Mouse (Mus musculus) urinary bladder, postnatal 25 days (tissue): ENCODE data around the gene Prkn.

Experiments
- DNase-seq: peaks from one replicate; pipeline ENCODE4 v3.0.0; 2022; ENCODE audit warnings: low spot score

The Prkn gene

DNA sequence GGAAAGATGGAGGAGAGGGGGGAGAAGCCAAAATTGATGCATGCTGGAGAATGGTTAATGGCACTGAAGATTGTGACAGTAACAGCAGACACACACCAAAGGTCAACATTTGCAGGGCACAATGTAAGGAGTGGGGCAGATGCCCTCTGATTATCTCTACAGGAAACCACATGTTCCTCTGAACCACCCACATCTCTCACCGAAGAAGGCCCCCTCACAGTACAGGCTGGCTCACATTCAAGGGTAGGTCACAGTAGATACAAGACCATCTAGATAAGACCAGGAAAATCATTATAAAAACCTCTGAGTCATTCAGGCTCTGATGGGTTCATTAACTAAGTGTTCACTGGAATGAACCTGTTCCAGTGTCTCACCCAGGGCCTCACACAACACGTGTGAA is 1005.3 kb downstream of the Prkn start:
- DNase-seq = no peak

DNA sequence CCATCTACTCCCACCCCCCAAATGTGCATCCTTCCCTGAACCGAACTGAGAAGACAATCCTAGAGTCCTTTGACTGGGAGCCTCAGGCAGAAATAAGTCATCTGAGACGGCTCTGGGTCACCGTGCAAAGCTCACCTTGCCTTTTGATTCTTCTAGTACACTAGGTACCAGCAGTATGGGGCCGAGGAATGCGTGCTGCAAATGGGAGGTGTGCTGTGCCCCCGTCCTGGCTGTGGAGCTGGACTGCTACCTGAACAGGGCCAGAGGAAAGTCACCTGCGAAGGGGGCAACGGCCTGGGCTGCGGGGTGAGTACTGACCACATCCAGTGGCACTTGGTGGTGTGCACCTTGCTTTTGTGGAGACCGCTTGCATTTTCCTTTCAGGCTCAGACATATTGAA is 1014.4 kb downstream of the Prkn start:
- DNase-seq = no peak

DNA sequence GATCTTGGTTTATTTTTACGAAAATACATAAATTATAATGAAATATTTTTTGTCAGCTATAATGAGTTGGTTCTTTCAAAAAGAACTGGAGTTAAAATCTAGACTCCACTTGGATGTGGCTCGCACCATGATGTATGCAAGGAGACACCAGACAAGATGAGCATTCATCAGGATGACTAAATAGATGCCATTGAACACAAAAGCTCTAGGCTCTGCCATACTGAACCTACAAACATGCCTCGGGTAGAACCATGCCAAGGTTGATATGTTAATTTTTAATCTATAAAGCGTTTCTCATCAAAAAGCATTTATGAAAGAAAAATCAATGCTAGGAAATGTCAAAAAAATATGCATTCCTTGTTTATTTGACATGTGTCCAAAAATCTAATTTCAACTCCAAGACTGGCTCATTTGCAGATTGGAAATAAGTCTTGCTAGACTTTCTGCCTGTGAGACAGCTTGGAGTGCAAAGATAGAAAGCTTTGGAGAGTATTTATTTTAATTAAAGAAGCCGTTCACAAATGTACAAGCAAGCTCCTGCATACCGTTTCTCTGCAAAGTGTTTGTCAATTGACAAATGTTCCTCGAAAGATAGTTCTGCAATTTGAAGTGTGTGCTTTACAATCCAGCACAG is 1018.7 kb downstream of the Prkn start:
- no peak for DNase-seq

DNA sequence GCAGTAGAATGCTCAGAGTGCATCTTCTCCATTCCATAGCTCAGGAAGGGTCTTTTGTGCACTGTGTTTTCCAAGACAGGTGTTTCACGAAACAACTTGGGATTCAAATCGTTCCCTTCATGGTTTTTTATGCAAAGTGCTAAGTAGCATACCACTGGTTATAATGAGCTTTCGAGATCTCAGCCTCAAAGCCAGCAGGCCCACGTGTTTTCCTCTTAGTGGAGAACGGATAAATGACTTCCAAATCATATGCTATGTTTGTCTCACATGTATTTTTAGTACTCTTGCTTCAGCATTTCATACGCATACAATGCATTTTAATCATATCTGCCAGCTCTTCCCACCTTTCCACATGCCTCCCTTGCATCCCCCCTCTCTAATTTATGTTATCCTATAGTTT is 1021.0 kb downstream of the Prkn start:
- DNase-seq = no peak

- DNase-seq = no peak
Measured at GRCm38 (mm10) chr17:11862360-11862759, 1022.2 kb downstream of the Prkn start.

GRCm38 (mm10) chr17:11863017-11863416 is 1022.8 kb downstream of the Prkn start:
- no peak for DNase-seq

- DNase-seq = no peak
Measured at GRCm38 (mm10) chr17:11866231-11866630, 1026.0 kb downstream of the Prkn start.

GRCm38 (mm10) chr17:11867334-11868095 is 1027.3 kb downstream of the Prkn start:
- DNase-seq = no peak

DNA sequence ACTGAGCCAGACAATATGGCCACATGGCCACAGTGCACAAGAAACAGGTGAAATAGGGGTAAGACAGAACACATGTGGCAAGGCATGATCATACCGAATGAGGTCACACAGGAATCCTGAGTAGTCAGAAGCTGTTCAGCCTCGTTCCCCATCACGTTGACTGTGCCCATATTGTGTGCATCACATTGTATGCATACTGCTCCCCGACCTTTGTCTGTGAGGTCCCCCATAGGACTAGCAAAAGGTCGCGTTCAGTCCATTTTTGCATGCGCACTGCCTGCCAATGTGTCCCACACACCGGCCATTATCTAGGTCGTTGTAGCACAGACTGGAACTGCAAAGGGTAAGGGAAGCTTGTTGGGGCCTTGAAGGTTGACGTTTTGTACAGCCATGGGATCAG is 1030.4 kb downstream of the Prkn start:
- DNase-seq = no peak

DNA sequence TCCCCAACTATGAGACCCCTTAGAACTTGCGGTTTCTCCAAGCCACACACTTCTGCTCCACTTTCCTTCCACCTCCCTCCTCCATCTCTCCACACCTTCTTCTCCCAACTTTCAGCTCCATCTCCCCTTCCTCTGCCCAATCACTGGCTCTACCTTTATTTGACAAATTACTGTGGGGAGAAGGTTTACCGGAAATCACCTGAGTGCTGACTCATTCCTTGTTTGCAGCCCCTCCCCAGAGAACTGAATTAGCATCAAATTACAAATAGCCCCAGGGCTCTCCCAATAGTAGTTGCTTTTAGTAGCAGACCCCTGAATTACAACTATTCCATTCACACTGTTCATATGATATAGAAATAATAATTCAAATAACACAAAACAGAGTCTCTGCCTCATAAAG is 1036.1 kb downstream of the Prkn start:
- DNase-seq = no peak

DNA sequence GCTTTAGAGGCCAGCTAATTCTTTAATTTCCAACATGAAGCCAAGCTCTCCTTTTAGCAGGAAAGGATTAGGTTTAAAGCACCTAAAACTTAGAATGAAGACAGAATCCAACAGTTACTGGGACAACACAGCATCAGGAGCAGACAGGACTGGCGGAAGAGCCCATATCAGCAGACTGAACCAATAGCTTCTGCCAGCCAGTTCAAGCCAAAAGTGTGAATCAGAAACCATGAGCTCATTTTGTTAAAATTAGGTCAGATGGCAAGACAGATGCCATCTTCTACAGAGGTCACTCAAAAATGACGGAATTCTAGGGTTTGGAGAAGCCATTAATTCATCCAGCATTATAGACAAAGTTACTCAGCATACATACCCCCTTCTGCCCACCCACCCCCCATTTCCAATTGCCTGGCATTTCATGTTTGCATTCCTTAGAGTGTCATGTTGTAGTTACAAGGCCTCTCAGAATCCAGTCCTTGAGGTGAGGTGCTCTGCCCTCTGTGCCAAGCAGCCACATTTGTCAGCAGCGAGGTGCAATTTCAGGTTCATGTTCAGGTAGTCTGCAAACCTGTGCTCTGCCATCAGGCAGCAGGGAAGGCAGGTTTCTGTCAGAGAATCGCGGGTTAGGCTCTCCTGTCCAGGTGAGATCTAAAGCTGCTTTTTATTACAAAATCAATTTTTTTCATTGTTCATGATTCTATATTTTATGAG is 1041.1 kb downstream of the Prkn start:
- DNase-seq = no peak

DNA sequence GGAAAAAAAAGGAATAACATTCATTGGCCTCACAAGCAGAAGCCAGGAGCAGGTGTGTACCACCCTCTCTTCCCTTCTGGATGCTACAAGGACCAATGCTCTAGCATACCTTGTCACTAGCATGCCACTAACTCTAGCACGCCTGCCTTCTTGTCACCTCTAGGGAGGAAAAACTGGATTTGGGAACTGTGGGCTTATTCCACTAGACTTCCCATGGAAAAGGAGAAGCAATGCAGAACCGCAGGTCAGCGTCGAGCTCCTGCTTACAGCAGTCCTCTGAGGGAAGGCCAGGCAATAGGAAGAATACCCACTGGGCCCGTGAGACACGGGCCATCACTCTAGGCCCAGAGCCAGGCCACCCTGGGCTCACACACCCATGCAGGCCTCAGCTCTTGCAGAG is 1045.4 kb downstream of the Prkn start:
- DNase-seq = no peak

- DNase-seq = no peak
Measured at GRCm38 (mm10) chr17:11886963-11887362, 1046.8 kb downstream of the Prkn start.

DNA sequence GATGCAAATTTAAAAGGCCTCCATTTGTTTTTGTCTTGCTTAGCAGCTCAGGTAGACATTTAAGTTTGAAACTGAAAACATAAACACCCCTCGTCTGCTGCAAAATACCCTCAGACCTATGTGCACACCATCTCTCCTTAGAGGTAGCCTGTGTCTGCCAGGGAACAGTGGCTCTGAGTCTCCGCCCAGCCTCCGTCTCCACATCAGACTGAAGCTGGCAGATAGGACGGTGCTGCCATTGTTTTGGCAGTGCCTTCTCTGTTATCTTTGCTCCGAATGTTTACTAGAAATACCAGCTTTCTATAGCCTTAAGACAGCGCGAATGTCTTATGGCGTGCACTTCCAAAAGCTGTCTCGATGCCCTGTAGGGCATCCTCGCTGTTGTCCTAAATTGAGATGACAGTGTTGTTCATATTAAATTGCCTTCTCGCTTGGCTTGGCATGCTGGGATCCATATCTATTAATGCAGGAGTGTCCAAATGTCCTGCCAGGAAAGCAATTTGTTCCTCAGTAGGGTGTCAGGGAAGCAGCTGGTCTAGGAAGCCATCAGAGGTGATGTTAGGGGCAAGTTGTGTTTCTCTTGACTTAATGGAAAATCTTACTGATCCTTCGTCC is 1047.5 kb downstream of the Prkn start:
- DNase-seq = no peak

DNA sequence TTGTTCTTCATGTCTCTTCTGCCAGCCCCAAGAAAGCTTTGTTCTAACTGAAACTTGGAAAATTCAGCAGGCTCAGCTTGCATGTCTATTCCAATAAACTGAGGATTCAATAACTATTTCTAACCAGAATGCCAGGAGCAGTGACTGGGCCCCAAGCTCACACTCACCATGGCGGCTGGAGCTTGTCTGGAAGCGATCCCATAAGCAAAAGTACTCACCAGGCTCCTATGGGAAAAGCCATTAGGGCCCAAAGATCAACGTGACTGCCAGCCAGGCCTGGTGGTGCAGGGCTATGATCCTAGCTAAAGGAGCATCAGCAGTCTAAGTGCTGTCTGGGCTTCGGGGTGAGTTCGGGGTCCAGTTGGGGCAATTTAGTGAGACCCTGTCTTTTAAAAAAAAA is 1048.6 kb downstream of the Prkn start:
- no peak for DNase-seq

- DNase-seq = no peak
Measured at GRCm38 (mm10) chr17:11900300-11900699, 1060.1 kb downstream of the Prkn start.

GRCm38 (mm10) chr17:11901731-11902130 is 1061.5 kb downstream of the Prkn start:
- no peak for DNase-seq

- no peak for DNase-seq
Measured at GRCm38 (mm10) chr17:11903001-11903400, 1062.8 kb downstream of the Prkn start.

GRCm38 (mm10) chr17:11910668-11911398 is 1070.6 kb downstream of the Prkn start:
- no peak for DNase-seq

DNA sequence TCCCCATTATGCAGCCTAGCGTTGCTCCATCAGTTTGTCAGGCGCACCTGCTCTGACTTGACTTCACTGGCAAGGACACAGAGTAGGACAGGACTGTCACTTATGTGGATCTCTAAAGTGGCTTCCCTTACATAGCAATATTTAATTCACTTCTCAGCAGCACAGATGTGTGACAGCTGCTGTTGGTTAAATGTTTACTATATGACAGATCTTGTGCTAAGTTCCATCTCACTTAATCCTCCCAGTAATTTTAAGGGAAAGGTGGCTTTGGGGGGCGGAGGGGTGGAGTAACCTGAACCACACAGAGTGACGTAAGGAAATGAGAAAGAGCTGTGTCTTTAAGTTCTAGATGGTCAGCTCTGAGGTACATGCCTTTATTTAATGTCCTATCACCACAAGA is 1072.0 kb downstream of the Prkn start:
- no peak for DNase-seq

DNA sequence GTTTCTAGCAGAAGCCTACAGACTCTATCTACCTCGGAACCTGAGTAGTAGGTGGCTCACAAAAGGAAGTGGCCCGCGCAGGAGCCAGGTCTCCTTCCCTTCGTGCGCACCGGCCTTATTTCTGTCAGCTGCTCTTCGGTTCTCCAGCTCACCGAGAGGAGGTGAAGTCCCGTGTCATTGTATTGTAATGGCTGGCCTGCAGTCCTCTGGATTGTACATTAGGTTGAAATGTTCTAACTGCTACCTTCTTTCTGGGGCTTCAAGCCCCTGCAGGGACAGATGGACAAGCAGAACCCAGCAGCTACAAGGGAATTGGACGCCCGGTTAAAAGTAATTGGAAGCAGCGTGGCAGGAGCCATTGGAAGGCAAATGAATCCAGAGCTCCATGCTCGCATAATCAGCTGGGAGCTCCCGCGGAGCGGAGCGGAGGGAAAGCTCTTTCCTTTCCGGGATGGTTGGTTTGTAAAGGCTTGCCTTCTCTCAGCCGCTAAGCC is 1072.7 kb downstream of the Prkn start:
- no peak for DNase-seq

DNA sequence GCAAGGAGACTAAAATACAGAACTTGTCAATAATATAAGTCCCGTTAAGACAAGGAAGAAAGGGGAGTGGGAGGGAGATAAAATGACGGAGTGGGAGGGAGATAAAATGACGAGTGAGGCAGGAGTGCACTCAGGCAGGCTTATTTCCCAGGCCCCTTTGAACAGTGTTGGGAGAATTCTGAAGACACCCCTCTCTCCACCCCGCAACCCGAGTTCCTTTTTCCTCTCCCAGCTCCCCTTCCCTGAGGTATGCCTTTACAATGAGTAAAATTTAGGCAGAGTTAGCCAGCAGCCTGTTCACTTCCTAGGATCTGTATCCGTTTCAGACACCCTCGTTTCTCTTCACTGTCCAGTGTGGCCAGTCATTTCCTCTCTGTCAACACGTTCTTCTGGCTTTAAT is 1073.4 kb downstream of the Prkn start:
- no peak for DNase-seq
